Mouse (Mus musculus) liver, adult 2 months (tissue): ENCODE measurements around the gene Efcab5.

Source experiments
- CTCF ChIP-seq: fragments of 200-500 bp; IDR thresholded peaks from 2 replicates; pipeline ENCODE4 v1.5.1; 2011; ENCODE audit warnings: low read depth, low read length, control low read depth
- POLR2A ChIP-seq: fragments of 200-500 bp; IDR thresholded peaks from 2 replicates; pipeline ENCODE4 v1.6.1; 2011; ENCODE audit warnings: low read length, control low read depth; ENCODE audit not compliant: insufficient read depth; ENCODE audit errors: extremely low read depth

DNA sequence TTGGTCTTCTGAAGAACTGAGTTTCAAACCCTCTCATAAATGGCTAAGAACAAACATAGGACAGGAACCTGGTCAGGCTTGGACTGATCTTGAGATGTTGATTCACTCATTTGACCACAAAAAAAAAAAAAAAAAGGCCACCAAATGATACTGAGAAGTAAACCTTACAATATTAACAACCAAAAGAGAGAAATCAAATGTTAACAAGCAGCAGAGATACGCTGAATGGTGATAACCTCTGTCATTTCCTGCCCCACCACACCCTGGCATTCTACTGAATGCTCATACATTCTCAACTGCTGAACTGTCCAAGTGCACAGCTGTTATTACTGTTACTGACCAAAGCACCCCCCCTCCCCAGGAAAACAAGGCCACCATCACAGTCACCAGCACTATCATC is 11.9 kb upstream of the Efcab5 start:
- TF ChIP-seq CTCF = no peak
- no peak for TF ChIP-seq POLR2A
